Mouse (Mus musculus) urinary bladder, postnatal 4 days (tissue): ENCODE measurements around the gene Smim8.
"Not testable (repeated sequence)": the region's sequence is repeated elsewhere in the genome, so short reads cannot be mapped to it uniquely, and the experiment has no call there.

Experiments used
- DNase-seq, 2 experiments: peaks; one replicate each; pipeline ENCODE4 v3.0.0; 2021 to 2022; ENCODE audit warnings: low spot score in 2 of 2

The Smim8 gene

GRCm38 (mm10) chr4:34777677-34778527 is at the start of gene Smim8:
TSS of gene Smim8 (minus strand) at chr4:34778423.
- peak; percentile 84 to 92 for DNase-seq

- DNase-seq, result no peak
These were observed 45.7 kb upstream of the Smim8 start for GRCm38 (mm10) chr4:34823901-34824300.

GRCm38 (mm10) chr4:34819904-34820303 is 41.7 kb upstream of the Smim8 start:
- DNase-seq, result no peak

GRCm38 (mm10) chr4:34801166-34802034 is 23.2 kb upstream of the Smim8 start:
- DNase-seq, result no peak

- no peak for DNase-seq
These were observed 19.8 kb upstream of the Smim8 start for GRCm38 (mm10) chr4:34798005-34798404.

GRCm38 (mm10) chr4:34797294-34797983 is 19.2 kb upstream of the Smim8 start:
- no peak for DNase-seq

GRCm38 (mm10) chr4:34796294-34796693 is 18.1 kb upstream of the Smim8 start:
- DNase-seq, result no peak

- DNase-seq, result no peak
These were observed 8.3 kb upstream of the Smim8 start for GRCm38 (mm10) chr4:34786476-34786875.

- no peak for DNase-seq
These were observed 7.4 kb upstream of the Smim8 start for GRCm38 (mm10) chr4:34785646-34786045.

GRCm38 (mm10) chr4:34784865-34785264 is 6.6 kb upstream of the Smim8 start:
- DNase-seq, result no peak

GRCm38 (mm10) chr4:34782730-34783129 is 4.5 kb upstream of the Smim8 start:
- no peak for DNase-seq

GRCm38 (mm10) chr4:34771652-34772371 is 6.4 kb downstream of the Smim8 start:
- DNase-seq, result no peak

GRCm38 (mm10) chr4:34756163-34756562 is 22.1 kb downstream of the Smim8 start, which contains the start of gene Gm136:
TSS of gene Gm136 (minus strand) at chr4:34756263.
- no peak for DNase-seq

- DNase-seq, result no peak
These were observed 29.0 kb downstream of the Smim8 start for GRCm38 (mm10) chr4:34749236-34749635.

GRCm38 (mm10) chr4:34734461-34734860 is 43.8 kb downstream of the Smim8 start:
- DNase-seq, result no peak

- not testable (repeated sequence) for DNase-seq
These were observed 44.8 kb downstream of the Smim8 start for GRCm38 (mm10) chr4:34733415-34733814.

GRCm38 (mm10) chr4:34729851-34730341 is 48.3 kb downstream of the Smim8 start, which contains the start of gene Cfap206:
TSS of gene Cfap206 (minus strand) at chr4:34730206.
- peak; percentile 49 to 73 for DNase-seq

GRCm38 (mm10) chr4:34725710-34726109 is 52.5 kb downstream of the Smim8 start:
- DNase-seq, result not testable (repeated sequence)

- no peak for DNase-seq
These were observed 53.9 kb downstream of the Smim8 start for GRCm38 (mm10) chr4:34724306-34724705.

- DNase-seq, result no peak
These were observed 55.0 kb downstream of the Smim8 start for GRCm38 (mm10) chr4:34723186-34723585.
